Mouse (Mus musculus): ENCODE measurements at regions not wholly inside any gene's neighbourhood (a gene's known extent, or its start where the extent isn't known, plus 50 kb on each side); places are given as distances from the start of the nearest gene placed in this dataset.

DNA sequence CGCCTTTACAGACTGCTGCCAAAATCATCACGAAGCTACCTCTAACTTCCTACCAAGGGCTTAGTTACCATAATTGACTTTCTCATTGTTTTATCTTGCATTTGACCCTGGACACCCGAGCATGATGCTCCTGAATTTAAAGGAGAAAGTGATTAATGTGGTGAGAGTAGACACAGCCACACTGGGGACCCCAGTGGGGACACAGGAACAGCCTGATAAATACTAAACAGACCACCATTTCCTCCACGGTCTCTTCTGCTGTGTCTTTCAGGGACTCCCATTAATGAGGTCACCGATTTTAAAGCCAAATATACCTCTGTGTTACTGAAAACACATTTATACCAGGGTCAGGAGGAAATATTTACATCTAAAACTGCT is 235.2 kb upstream of the Slc7a11 start:
- Histone ChIP-seq H3K9me3 (no peaks in the 10 kb centered on the region), H3K4me3 (replicated peaks) (no peak overlapping the region), H3K36me3 (no peaks in the 10 kb centered on the region), H3K27me3 (replicated peaks) (no peaks in the 10 kb centered on the region), H3K9ac (no peak overlapping the region), H3K4me1 (replicated peaks) (no peaks in the 10 kb centered on the region), H3K4me2 (replicated peaks) (no peak overlapping the region), H3K27ac (no peak overlapping the region)
- 49% methylated on average over 5 of the region's 5 CpGs for WGBS
- no peak for ATAC-seq

DNA sequence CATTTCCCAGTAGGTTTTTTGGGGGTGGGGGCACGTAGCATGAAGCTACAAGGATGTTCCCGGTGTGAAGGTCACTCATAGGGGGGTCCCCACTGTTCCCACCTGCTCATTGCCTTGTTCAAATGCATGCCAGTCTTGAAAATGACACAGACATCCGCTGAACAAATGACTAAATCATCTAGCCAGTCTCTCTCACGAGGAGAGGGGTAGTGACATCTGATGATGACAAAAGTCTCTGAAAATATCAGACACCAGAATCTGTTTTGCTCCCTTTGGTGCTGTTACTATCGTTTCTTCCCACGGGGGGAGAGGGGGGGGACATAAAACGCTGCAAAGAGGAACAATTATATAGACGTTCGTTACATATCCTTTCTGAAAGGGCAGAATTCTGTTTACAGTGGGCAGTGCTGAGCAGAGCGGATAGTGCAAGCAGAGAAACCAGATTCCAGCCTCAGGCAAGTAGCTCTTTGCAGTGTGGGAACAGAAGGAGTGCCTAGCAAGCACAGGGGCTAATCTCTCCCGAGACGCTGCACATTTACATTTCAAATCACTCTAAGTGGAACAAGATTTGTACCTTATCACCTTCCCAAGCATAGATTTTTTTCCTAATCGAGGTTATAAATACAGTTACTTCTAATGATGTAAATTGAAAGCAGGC is 234.7 kb upstream of the Slc7a11 start:
- Histone ChIP-seq H3K9me3 (no peaks in the 10 kb centered on the region), H3K27ac (no peak overlapping the region), H3K4me1 (replicated peaks) (no peaks in the 10 kb centered on the region), H3K4me3 (replicated peaks) (no peak overlapping the region), H3K4me2 (replicated peaks) (no peak overlapping the region), H3K36me3 (no peaks in the 10 kb centered on the region), H3K9ac (no peak overlapping the region), H3K27me3 (replicated peaks) (no peaks in the 10 kb centered on the region)
- no peak for ATAC-seq
- 51% methylated on average over 13 of the region's 13 CpGs for WGBS

DNA sequence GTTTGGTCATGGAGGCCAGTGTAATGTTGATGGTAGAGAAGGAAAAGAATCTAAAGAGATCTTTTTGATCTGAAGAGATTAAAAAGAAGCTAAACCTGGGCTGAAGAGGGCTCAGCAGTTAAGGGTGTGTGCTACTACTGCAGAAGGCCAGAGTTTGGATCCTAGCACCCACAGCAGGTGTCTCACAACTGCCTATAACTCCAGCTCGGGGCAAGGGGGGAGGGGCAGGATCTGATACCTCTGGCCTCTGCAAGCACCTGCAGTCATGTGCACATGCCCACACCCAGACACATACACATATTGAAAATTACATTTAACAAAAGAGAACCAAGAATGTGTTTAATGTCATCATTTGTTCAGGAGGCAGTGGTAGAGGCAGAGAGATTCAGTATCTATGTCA is 232.4 kb upstream of the Slc7a11 start:
- no peak overlapping the region for H3K27ac ChIP-seq
- ATAC-seq, result peak; percentile 20; the same call in 1 of the 2 replicates
- WGBS, result 54% methylated on average over 1 of the region's 1 CpGs

DNA sequence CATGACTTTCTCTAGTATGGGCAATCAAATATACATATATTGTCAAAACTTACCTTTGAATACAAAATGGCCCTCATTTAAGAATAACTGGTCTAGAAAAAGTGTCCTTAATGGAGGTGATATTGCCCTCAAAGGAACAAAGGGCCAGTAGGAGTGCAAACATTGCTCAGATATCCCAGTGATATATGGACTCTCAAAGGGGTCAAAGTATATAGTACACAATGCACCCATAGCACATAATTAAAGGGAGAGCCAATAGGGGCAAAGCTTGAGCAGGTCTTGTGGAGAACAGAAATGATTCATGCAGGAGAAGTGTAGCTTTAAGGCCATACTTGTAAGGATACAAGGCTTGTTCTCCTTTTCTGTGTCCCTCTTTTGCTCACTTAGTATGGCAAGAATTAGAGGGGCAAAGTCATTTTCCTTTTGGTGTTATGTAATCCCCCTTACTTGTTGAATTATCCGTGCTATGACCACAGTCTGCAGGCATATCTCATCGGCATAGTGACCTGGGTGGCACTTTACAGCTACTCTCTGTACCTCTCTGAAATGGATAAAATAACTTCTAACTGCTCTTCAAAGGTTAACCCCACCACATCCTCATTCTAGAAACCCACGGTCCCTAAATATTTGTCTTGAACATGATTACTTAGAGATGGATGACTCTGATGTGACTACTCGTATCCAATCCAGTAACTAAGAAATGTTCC is 231.6 kb upstream of the Slc7a11 start:
- 66% methylated on average over 4 of the region's 4 CpGs for WGBS
- Histone ChIP-seq H3K27me3 (replicated peaks) (no peaks in the 10 kb centered on the region), H3K27ac (no peak overlapping the region), H3K4me3 (replicated peaks) (no peak overlapping the region), H3K9me3 (no peaks in the 10 kb centered on the region), H3K9ac (no peak overlapping the region), H3K4me2 (replicated peaks) (no peak overlapping the region), H3K36me3 (no peaks in the 10 kb centered on the region), H3K4me1 (replicated peaks) (no peaks in the 10 kb centered on the region)
- peak; percentile 95 for ATAC-seq

More for the DNA sequence above, 232.4 kb upstream of the Slc7a11 start:
- Histone ChIP-seq H3K9me3 (no peaks in the 10 kb centered on the region), H3K27me3 (replicated peaks) (no peaks in the 10 kb centered on the region), H3K4me1 (replicated peaks) (no peaks in the 10 kb centered on the region), H3K9ac (no peak overlapping the region), H3K4me2 (replicated peaks) (no peak overlapping the region), H3K36me3 (no peaks in the 10 kb centered on the region), H3K4me3 (replicated peaks) (no peak overlapping the region)

DNA sequence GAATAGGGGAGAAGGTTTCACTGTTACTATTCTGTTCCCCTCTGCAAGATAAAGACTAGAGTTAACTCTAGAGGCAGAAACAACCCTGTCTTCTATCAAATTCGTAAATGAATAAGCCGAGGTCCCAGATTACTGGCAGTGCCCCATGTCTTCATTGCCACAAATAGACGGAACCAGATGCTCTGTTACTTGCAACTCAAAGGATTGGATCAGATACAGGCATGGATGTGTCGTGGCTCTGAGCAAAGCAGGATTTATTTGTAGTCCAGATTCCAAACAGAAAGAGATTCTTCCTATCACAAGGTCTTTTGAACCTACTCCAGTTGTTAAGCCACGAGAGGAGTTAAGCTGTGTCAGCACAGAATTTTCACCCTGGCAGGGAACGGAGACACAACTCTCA is 221.9 kb upstream of the Slc7a11 start:
- WGBS, result 59% methylated on average over 6 of the region's 6 CpGs

DNA sequence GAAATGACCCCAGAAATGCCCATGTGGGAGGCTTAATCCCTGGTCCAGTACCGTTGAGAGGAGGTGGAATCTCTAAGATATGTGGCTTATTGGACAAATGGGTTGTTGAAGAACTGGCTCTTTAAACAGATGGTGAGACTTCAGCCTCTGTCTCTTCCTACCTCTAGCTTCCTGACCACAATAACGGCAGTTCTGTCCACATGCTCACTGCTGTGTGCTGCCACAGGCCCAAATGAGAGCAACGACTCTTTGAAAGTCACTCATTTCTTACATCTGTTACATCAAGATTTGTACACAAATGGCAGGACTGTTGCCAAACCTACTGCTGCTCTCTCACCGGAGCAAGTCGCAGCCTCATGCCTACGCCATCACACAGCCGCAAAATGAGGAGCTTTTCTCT is 217.6 kb upstream of the Slc7a11 start:
- Histone ChIP-seq H3K4me1 (replicated peaks) (no peaks in the 10 kb centered on the region), H3K9ac (no peak overlapping the region), H3K27me3 (replicated peaks) (no peaks in the 10 kb centered on the region), H3K4me3 (replicated peaks) (no peak overlapping the region), H3K36me3 (no peaks in the 10 kb centered on the region), H3K9me3 (no peaks in the 10 kb centered on the region), H3K4me2 (replicated peaks) (no peak overlapping the region), H3K27ac (no peak overlapping the region)
- ATAC-seq, result no peak
- 77% methylated on average over 7 of the region's 7 CpGs for WGBS

More for the DNA sequence above, 221.9 kb upstream of the Slc7a11 start:
- no peak overlapping the region for H3K4me2 ChIP-seq (replicated peaks)
- ATAC-seq, result no peak
- no peaks in the 10 kb centered on the region for H3K4me1 ChIP-seq (replicated peaks)
- H3K4me3 ChIP-seq (replicated peaks), result no peak overlapping the region
- no peaks in the 10 kb centered on the region for H3K36me3 ChIP-seq
- no peaks in the 10 kb centered on the region for H3K9me3 ChIP-seq
- H3K27me3 ChIP-seq (replicated peaks), result no peaks in the 10 kb centered on the region
- H3K27ac ChIP-seq, result no peak overlapping the region
- no peak overlapping the region for H3K9ac ChIP-seq

DNA sequence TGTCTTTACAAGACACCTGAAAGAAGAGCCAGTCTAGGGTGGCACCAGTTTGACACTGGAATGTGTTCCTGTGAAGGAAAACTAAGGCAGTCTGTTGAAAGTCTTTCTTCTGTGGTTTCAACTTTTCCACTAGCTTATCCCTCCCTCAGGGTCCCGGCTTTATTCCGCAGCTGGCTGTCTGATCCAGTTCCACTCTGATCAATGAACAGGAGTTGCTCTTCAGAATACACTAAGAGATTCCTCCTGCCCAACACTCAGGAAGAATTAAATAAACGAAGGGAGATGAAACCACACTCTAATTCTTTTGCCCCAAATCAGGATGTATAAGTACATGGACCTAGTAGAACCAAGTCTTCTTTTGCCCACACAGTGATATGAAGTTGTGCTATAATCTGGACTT is 217.2 kb upstream of the Slc7a11 start:
- no peak for ATAC-seq
- no peaks in the 10 kb centered on the region for H3K36me3 ChIP-seq
- WGBS, result 79% methylated on average over 3 of the region's 3 CpGs

DNA sequence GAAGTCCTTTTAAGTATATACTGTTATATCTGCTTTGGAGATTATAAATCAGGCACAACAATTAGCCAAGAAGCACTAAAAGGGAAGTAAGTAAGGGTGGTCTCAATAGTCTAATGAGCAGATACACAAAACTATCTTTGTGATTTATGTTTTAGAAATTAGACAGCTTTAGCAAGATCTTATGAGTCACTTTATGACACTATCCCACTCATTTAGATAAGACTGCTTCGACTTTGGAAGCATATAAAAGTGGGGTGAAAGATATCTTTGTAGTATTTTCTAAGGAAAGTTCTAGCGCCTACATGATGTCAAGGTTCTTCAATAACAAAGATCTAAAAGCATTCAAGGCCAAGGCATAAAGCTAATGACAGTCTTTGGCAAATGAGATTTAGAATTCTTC is 214.5 kb upstream of the Slc7a11 start:
- Histone ChIP-seq H3K27me3 (replicated peaks) (no peaks in the 10 kb centered on the region), H3K9me3 (no peaks in the 10 kb centered on the region), H3K36me3 (no peaks in the 10 kb centered on the region), H3K27ac (no peak overlapping the region), H3K9ac (no peak overlapping the region), H3K4me2 (replicated peaks) (no peak overlapping the region), H3K4me3 (replicated peaks) (no peak overlapping the region), H3K4me1 (replicated peaks) (no peaks in the 10 kb centered on the region)
- ATAC-seq, result peak; percentile 58; the same call in 1 of the 2 replicates
- WGBS, result 63% methylated on average over 2 of the region's 2 CpGs

More for the DNA sequence above, 217.2 kb upstream of the Slc7a11 start:
- Histone ChIP-seq H3K4me1 (replicated peaks) (no peaks in the 10 kb centered on the region), H3K4me2 (replicated peaks) (no peak overlapping the region), H3K9me3 (no peaks in the 10 kb centered on the region), H3K27me3 (replicated peaks) (no peaks in the 10 kb centered on the region), H3K9ac (no peak overlapping the region), H3K27ac (no peak overlapping the region), H3K4me3 (replicated peaks) (no peak overlapping the region)

DNA sequence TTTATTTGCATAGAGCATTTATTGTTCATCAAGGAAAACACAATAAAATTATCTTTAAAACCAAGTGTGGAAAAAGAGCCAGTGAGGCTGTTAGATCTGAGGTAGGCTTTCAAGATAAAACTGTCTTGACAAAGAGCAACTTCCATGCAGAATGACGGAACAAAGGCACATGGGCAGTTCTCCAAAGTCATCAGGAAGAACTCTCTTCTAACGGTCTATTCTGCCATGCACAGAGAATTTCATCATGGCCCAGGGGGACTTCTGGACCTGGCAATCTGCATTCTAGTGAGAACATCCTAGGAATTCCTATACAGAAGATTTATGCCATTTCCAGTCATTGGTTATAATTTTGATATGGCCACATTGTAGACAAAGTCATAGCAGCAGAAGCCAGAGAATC is 211.0 kb upstream of the Slc7a11 start:
- 69% methylated on average over 2 of the region's 2 CpGs for WGBS
- H3K4me1 ChIP-seq (replicated peaks), result no peaks in the 10 kb centered on the region

DNA sequence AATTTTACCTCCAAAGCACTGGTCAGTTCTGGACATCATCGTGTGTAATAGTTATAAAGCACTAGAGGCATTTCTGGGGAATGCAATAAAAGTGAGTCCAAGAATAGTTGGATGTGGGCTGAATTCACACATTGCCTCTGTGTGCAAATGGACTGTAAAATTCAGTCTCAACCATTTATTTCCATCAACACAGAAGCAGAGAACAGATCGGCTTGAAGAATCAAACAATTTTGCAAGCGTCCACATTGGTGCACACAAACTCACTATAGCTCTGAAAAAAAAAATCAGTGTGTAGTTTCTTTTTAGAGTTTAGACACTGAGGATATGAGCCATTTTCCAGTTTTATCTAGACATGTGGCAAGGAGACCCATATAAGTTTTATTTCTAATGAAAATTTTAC is 208.9 kb upstream of the Slc7a11 start:
- Histone ChIP-seq H3K27ac (no peak overlapping the region), H3K4me2 (replicated peaks) (no peak overlapping the region), H3K4me3 (replicated peaks) (no peak overlapping the region)

More for the DNA sequence above, 211.0 kb upstream of the Slc7a11 start:
- Histone ChIP-seq H3K4me2 (replicated peaks) (no peak overlapping the region), H3K9ac (no peak overlapping the region), H3K27me3 (replicated peaks) (no peaks in the 10 kb centered on the region), H3K27ac (no peak overlapping the region), H3K4me3 (replicated peaks) (no peak overlapping the region), H3K9me3 (no peaks in the 10 kb centered on the region), H3K36me3 (no peaks in the 10 kb centered on the region)
- ATAC-seq, result no peak

DNA sequence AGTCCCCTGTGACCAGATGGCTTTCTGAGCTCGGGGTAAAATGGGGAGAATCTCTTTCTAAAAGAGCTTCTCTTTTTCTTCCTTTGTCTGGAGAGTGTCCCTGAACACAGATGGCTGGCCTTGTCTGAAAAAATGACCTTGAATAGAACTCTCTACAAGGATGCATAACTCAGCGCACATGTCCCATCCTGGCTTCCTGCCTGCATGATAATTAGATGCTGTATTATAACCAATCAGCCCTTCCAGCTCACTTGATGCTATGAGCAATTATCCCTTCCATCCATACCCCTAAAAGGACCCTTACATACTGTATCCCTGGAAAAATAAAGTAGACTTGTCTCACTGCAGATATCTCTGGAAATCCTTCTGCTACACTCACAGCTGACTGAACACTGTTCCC is 199.7 kb upstream of the Slc7a11 start:
- no peak for ATAC-seq
- WGBS, result 80% methylated on average over 2 of the region's 2 CpGs
- no peak overlapping the region for H3K4me3 ChIP-seq (replicated peaks)

More for the DNA sequence above, 208.9 kb upstream of the Slc7a11 start:
- WGBS, result 89% methylated on average over 3 of the region's 3 CpGs
- Histone ChIP-seq H3K9ac (no peak overlapping the region), H3K36me3 (no peaks in the 10 kb centered on the region), H3K9me3 (no peaks in the 10 kb centered on the region), H3K4me1 (replicated peaks) (no peaks in the 10 kb centered on the region), H3K27me3 (replicated peaks) (no peaks in the 10 kb centered on the region)
- ATAC-seq, result no peak

DNA sequence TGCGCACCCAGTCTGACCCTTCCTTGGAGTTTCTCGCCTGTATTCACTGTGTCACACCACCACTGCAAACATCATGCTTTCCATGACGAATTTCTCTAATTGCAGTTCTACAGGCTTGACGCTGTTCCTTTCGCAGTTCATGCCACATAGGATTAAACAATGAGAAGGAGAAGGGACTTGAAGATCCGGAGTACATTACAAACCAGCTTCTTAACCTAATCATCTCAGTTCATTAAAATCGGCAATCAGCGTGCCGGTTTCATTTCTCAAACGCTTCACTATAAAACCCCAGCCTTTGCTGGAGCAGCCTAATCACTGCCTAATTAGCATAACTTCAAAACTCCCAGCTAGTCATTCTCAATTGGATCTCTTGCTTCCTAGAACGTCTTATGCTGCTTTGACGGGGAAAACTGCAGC is 196.5 kb upstream of the Slc7a11 start:
- Histone ChIP-seq H3K27ac (no peak overlapping the region), H3K9me3 (no peaks in the 10 kb centered on the region), H3K27me3 (replicated peaks) (no peaks in the 10 kb centered on the region), H3K4me1 (replicated peaks) (no peaks in the 10 kb centered on the region), H3K4me3 (replicated peaks) (no peak overlapping the region), H3K9ac (no peak overlapping the region), H3K36me3 (no peaks in the 10 kb centered on the region), H3K4me2 (replicated peaks) (no peak overlapping the region)
- no peak for ATAC-seq
- WGBS, result 85% methylated on average over 12 of the region's 12 CpGs

More for the DNA sequence above, 199.7 kb upstream of the Slc7a11 start:
- H3K4me2 ChIP-seq (replicated peaks), result no peak overlapping the region
- H3K27me3 ChIP-seq (replicated peaks), result no peaks in the 10 kb centered on the region
- no peaks in the 10 kb centered on the region for H3K4me1 ChIP-seq (replicated peaks)
- H3K27ac ChIP-seq, result no peak overlapping the region
- no peaks in the 10 kb centered on the region for H3K9me3 ChIP-seq
- no peak overlapping the region for H3K9ac ChIP-seq
- H3K36me3 ChIP-seq, result no peaks in the 10 kb centered on the region
